Mouse (Mus musculus): Measurements from ENCODE around the gene Phospho2. TPM values are rescaled to one million over a fixed set of nuclear protein-coding genes. Genes with fewer than 3 reads are reported as not detected.
A peak's percentile ranks its signal among the peaks of the same experiment; 100 is the strongest.

The Phospho2 gene
- polyA plus RNA-seq, 1 experiment: 252 TPM

- H3K27ac ChIP-seq (ENCODE audit: control insufficient read depth, insufficient read depth, low read depth, low read length): no peak overlapping the region
- no peaks in the 10 kb centered on the region for H3K36me3 ChIP-seq (ENCODE audit: control insufficient read depth, insufficient read depth, low read length)
- H3K4me1 ChIP-seq (ENCODE audit: control insufficient read depth, insufficient read depth, low read length): no peaks in the 10 kb centered on the region
- TF ChIP-seq POLR2A (IDR thresholded peaks at IDR 0.05; ENCODE audit: control insufficient read depth, low read depth, low read length): no peak
- TF ChIP-seq CTCF (IDR thresholded peaks at IDR 0.05; ENCODE audit: control insufficient read depth, insufficient read depth, insufficient replicate concordance, low read depth, low read length): no peak
- no peak overlapping the region for H3K4me3 ChIP-seq (ENCODE audit: control insufficient read depth, low read depth, low read length)
- no peaks in the 10 kb centered on the region for H3K27me3 ChIP-seq (ENCODE audit: control insufficient read depth, insufficient read depth, low read length)
These were observed 27.2 kb downstream of the Phospho2 start for GRCm38 (mm10) chr2:69816575-69816974.

DNA sequence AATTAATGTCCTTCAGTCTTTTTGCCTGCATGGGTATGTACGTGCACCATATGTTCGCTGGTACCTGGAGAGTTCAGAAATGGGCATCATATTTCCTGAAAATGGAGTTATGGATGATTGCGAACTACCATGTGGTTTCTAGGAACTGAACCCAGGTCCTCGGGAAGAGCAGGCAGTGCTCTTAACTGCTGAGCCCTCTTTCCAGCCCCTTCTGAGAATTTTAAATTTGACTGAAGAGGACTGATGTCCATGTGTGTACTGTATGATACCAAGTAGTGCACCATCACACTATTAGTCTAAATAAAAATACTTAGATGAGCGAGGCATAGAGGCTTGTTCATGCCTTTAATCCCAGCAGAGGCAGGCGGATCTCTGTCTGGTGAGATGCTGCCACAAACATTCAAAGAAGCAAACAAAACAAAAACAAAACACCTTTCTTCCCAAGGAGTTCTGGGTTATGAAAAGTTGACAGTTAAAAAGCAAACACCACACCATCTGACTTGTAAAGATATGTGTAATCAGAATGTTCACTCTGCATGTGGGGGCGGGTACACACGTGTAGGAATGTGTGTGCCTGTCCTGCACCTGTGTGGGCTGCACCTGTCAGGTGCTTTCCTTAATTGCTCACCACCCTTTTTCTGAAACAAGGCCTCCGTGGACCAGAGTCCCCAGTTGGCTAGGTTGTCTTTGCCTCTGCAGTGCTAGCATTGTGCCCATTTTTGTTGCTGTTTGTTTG, 29.1 kb downstream of the Phospho2 start:
- H3K4me1 ChIP-seq (ENCODE audit: control insufficient read depth, insufficient read depth, low read length): peaks cover 3% of the 10 kb centered on the region
- no peak overlapping the region for H3K4me3 ChIP-seq (ENCODE audit: control insufficient read depth, low read depth, low read length)
- no peaks in the 10 kb centered on the region for H3K36me3 ChIP-seq (ENCODE audit: control insufficient read depth, insufficient read depth, low read length)
- H3K27me3 ChIP-seq (ENCODE audit: control insufficient read depth, insufficient read depth, low read length): no peaks in the 10 kb centered on the region
- TF ChIP-seq CTCF (IDR thresholded peaks at IDR 0.05; ENCODE audit: control insufficient read depth, insufficient read depth, insufficient replicate concordance, low read depth, low read length): no peak
- TF ChIP-seq POLR2A (IDR thresholded peaks at IDR 0.05; ENCODE audit: control insufficient read depth, low read depth, low read length): no peak
- H3K27ac ChIP-seq (ENCODE audit: control insufficient read depth, insufficient read depth, low read depth, low read length): no peak overlapping the region

DNA sequence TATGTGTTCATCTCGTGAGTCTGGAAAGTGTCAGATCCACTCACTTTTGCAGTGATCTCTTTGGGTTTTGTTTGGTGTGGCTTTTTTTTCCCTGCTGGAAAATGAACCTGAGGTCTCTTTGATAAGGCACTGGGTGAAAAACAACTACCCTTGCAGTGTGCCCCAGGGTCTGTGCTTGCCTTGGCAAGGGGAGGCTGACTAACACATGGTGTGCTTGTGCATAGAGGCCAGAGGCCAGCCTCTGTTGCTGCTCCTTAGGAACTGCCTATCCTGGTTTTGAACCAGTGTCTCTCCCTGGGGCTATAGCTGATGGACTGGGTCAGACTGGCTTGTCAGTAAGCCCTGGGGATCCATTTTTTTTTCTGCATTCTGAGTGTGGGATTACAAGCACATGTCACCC, 30.8 kb downstream of the Phospho2 start:
- H3K36me3 ChIP-seq (ENCODE audit: control insufficient read depth, insufficient read depth, low read length): no peaks in the 10 kb centered on the region
- H3K27ac ChIP-seq (ENCODE audit: control insufficient read depth, insufficient read depth, low read depth, low read length): no peak overlapping the region
- TF ChIP-seq POLR2A (IDR thresholded peaks at IDR 0.05; ENCODE audit: control insufficient read depth, low read depth, low read length): no peak

DNA sequence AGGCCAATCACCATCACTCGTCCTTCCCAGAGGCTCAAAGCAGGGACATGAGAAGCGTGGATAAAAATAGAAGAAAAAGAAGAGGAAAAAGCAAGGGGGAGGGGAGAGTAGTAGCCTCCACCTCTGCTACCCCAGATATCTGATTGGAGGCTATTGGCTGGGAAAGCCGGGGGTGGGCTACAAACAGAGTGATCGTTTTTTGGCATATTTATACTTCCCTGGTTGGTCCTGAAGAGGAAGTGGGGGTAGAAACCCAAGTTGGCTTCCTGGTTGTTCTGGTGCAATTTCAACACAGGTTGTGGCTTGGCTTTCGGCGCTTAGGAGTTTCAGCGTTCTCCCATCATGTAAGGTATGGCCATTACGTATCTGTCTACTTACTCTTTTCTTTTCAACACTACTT, 32.3 kb downstream of the Phospho2 start, which contains the start of gene Klhl23:
TSS of gene Klhl23 (plus strand) at position 234 of the 400 bp plus-strand sequence.
- no peaks in the 10 kb centered on the region for H3K27me3 ChIP-seq (ENCODE audit: control insufficient read depth, insufficient read depth, low read length)
- peak within 1 kb of the TSS; percentile 78 for H3K27ac ChIP-seq (ENCODE audit: control insufficient read depth, insufficient read depth, low read depth, low read length)
- H3K4me1 ChIP-seq (ENCODE audit: control insufficient read depth, insufficient read depth, low read length): peaks cover 3% of the 10 kb centered on the region
- H3K4me3 ChIP-seq (ENCODE audit: control insufficient read depth, low read depth, low read length): peak within 1 kb of the TSS; percentile 75
- TF ChIP-seq POLR2A (IDR thresholded peaks at IDR 0.05; ENCODE audit: control insufficient read depth, low read depth, low read length): no peak
- no peak for TF ChIP-seq CTCF (IDR thresholded peaks at IDR 0.05; ENCODE audit: control insufficient read depth, insufficient read depth, insufficient replicate concordance, low read depth, low read length)
- H3K36me3 ChIP-seq (ENCODE audit: control insufficient read depth, insufficient read depth, low read length): no peaks in the 10 kb centered on the region

More for the DNA sequence above, 30.8 kb downstream of the Phospho2 start:
- Histone ChIP-seq H3K4me3 (ENCODE audit: control insufficient read depth, low read depth, low read length) (no peak overlapping the region), H3K27me3 (ENCODE audit: control insufficient read depth, insufficient read depth, low read length) (no peaks in the 10 kb centered on the region), H3K4me1 (ENCODE audit: control insufficient read depth, insufficient read depth, low read length) (peaks cover 3% of the 10 kb centered on the region)

- Histone ChIP-seq H3K27ac (ENCODE audit: control insufficient read depth, insufficient read depth, low read depth, low read length) (peak overlapping the region; percentile 78), H3K4me3 (ENCODE audit: control insufficient read depth, low read depth, low read length) (peak overlapping the region; percentile 75), H3K4me1 (ENCODE audit: control insufficient read depth, insufficient read depth, low read length) (peaks cover 3% of the 10 kb centered on the region)
These were observed 33.1 kb downstream of the Phospho2 start for GRCm38 (mm10) chr2:69822361-69823128.

DNA sequence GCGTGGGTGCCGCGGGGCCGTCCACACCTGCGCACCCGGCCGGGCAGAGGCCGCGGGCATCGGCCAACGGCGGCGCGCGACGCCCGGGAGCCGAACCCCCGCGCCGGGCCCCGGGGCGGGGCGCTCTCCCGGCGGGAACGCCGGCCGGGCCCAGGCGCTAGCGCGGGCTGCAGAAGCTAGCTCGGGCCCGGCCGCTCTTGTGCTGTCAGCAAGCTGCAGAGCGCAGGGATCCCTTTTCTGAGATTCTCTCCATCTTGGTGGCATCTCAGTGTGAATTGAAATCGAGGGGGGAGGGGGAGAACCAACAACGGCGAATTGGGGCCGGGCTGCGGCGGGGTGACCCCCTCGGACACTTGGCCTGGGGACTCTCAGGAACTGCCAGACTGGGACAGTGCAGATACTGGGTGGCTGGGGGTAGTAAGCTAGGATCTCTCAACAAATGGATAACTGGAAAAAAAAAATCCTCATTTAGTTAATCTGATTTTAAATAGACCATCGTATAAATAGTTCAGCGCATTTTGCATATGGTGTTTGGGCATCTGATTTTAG, 33.8 kb downstream of the Phospho2 start:
- Histone ChIP-seq H3K27me3 (ENCODE audit: control insufficient read depth, insufficient read depth, low read length) (no peaks in the 10 kb centered on the region), H3K36me3 (ENCODE audit: control insufficient read depth, insufficient read depth, low read length) (no peaks in the 10 kb centered on the region), H3K4me1 (ENCODE audit: control insufficient read depth, insufficient read depth, low read length) (peaks cover 3% of the 10 kb centered on the region), H3K27ac (ENCODE audit: control insufficient read depth, insufficient read depth, low read depth, low read length) (peak overlapping the region; percentile 78), H3K4me3 (ENCODE audit: control insufficient read depth, low read depth, low read length) (peak overlapping the region; percentile 75)
- TF ChIP-seq CTCF (IDR thresholded peaks at IDR 0.05; ENCODE audit: control insufficient read depth, insufficient read depth, insufficient replicate concordance, low read depth, low read length) (no peak), POLR2A (IDR thresholded peaks at IDR 0.05; ENCODE audit: control insufficient read depth, low read depth, low read length) (no peak)

More at GRCm38 (mm10) chr2:69822361-69823128, 33.1 kb downstream of the Phospho2 start:
- no peaks in the 10 kb centered on the region for H3K27me3 ChIP-seq (ENCODE audit: control insufficient read depth, insufficient read depth, low read length)
- no peak for TF ChIP-seq CTCF (IDR thresholded peaks at IDR 0.05; ENCODE audit: control insufficient read depth, insufficient read depth, insufficient replicate concordance, low read depth, low read length)
- TF ChIP-seq POLR2A (IDR thresholded peaks at IDR 0.05; ENCODE audit: control insufficient read depth, low read depth, low read length): peak; percentile 37; the same call in 1 of the 2 replicates
- H3K36me3 ChIP-seq (ENCODE audit: control insufficient read depth, insufficient read depth, low read length): no peaks in the 10 kb centered on the region

DNA sequence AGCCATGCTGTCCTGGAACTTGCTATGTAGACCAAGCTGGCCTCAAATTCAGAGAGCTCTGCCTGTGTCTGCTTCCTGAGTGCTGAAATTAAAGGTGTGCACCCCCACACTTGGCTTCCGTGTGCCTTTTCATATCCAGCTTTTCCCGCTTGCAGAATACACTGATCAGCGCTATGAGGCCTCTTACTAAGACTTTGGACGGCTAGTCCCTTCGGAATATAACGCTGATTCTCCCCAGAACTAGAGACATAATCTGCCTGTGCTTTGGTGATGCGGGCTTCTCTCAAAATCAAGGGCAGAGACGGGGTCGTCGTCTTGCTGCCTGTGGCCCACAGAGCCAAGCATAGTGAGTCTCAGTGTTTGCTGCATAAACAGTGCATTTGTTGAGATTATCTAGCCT, 36.5 kb downstream of the Phospho2 start:
- Histone ChIP-seq H3K4me3 (ENCODE audit: control insufficient read depth, low read depth, low read length) (no peak overlapping the region), H3K27me3 (ENCODE audit: control insufficient read depth, insufficient read depth, low read length) (no peaks in the 10 kb centered on the region), H3K36me3 (ENCODE audit: control insufficient read depth, insufficient read depth, low read length) (no peaks in the 10 kb centered on the region), H3K27ac (ENCODE audit: control insufficient read depth, insufficient read depth, low read depth, low read length) (peak overlapping the region; percentile 49), H3K4me1 (ENCODE audit: control insufficient read depth, insufficient read depth, low read length) (peaks cover 3% of the 10 kb centered on the region)
- TF ChIP-seq POLR2A (IDR thresholded peaks at IDR 0.05; ENCODE audit: control insufficient read depth, low read depth, low read length): no peak
- no peak for TF ChIP-seq CTCF (IDR thresholded peaks at IDR 0.05; ENCODE audit: control insufficient read depth, insufficient read depth, insufficient replicate concordance, low read depth, low read length)

All from testis, adult 2 months (tissue).